Mouse (Mus musculus) spleen, postnatal 4 days (tissue): ENCODE data around the gene Tle3.

Experiments used
- DNase-seq, 2 experiments: peaks; one replicate each; pipeline ENCODE4 v3.0.0; 2022; ENCODE audit warnings: low spot score in 2 of 2

The Tle3 gene

DNA sequence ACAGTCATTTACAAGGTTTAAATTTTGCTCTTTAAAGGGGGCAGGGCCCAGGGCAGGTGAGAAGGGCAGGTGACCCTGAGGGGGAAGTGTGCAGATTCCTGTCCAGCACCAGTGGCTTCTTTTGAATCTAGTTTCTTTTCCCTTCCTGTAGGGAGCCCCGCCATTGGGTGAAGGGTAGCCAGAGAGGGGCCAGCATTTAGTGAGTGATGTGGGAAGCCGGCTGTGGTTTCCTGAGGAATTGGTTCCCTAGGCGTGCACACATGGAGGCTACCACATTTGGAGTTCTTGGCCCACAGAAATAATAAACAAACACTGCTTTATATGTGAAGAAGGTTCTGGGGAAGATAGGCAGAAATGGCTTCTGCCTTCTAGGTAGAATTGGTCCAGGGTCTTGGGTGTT lies 4.5 kb downstream of the Tle3 start:
- no peak for DNase-seq

DNA sequence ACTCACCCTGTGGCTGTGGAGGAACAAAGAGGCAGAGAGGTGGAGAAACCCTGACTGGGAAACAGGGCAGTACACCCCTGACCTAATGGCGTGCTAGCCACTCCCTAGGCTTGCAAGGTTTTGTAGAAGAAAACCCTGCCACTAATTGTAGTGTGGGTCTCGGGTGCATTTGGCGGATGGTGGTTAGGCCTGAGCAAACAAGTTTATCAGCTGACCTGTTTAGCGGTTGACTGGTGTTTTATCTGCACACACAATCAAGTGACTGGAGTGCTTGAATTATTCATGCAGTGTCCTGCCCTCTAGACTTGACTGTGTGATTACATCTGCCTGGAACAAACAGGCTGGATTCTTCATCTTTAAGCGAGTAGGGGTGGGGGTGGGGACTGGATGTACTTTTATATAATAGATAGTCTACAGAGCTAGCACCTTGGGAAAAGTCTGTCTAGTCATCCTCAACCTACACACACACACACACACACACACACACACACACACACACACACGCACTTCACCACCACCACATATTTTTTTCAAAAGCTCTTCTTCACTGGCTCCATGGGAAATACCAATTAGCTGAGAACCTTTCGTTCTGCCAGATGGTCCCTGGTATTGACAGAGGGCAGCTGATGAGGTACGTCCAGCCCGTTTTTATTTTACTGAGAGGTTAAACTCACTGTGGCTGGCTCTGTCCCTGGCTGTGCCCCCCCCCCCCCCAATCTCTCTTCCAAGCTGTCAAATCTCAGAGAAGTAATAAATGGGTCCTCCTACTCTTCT lies 5.7 kb downstream of the Tle3 start:
- DNase-seq: no peak

DNA sequence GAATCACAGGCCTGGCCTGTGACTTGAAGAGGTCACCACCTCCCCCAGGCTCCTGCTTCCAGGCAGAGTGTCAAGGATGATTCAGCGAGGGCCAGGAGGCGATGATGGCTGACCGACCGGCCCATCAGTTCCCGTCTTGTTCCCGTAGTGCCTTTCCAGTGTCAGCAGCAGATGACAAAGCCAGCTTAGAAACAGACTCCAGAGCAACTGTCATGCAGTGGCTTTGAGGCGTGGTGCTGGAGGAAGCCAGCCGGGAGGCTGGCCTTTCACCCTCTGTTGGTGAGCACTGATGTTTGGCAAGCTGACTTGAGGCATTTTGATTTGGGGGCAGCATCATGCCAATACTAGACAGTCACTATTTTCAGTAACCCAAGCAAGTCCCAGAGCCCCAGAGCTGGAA lies 6.3 kb downstream of the Tle3 start:
- DNase-seq: no peak

DNA sequence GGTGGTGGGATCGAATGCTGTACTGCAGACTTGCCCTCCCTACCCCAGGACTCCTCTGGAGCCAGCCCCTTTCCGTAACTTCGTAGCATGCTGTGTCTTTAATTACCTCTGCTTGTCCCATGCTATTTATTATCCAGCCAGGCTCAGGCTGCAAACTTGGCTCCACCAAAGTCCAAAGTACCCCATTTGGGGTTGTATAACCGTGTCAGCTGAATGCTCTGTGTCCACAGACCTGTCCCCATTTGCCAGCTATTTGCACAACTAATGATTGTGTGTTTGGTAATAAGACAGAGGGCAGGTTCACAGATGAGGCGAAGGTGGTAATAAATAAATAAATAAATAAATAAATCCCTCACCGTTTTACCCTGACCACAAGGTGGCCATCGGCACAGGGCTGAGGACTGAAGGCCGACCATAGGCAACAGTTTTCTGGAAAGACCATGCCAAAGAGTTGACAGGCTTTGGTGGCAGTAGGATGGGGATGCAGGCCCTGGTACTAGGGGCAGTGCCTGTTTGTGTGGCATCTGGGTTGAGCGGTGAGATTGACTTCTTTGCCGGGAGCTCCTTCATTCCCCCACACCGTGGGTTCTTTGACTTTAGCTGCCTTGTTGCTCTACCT lies 7.0 kb downstream of the Tle3 start:
- DNase-seq: no peak

DNA sequence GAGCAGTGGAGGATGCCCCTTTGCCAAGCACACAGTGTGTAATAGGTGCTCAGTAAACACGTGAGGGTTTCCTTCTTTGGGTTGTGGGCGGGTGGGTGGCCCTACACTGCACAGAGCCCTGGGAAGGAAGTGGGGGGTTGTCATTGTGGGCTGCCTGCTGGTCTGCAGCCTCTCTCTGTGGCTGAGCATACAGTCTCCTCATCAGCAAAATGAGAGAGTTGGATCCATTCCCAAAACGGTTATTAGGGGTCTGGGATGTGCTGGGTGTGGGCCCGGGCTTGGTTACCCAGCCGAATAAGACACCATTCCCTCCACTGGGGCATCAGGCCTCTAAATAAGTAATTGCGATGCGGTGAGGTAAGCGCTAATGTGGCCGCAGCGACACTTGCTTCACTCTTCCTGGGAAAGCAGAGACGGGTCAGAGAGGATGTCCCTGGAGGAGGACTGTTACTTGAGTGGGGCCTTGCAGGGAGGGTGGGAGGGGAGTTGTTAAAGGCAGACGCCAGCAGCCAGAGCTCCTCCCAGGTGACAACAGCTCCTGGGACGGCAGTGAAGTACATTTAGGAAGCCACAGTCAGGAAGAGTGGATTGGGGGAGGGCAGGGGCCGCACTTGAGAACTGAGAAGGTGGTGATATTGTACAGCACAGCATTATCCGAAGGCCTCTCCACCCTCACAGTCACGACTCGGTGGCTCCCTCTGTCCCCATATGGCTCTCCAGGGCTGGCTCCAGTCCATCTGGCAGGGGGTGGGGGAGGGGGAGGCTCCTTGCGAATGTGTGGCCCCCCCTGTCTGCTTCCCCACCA lies 8.3 kb downstream of the Tle3 start:
- DNase-seq: no peak

DNA sequence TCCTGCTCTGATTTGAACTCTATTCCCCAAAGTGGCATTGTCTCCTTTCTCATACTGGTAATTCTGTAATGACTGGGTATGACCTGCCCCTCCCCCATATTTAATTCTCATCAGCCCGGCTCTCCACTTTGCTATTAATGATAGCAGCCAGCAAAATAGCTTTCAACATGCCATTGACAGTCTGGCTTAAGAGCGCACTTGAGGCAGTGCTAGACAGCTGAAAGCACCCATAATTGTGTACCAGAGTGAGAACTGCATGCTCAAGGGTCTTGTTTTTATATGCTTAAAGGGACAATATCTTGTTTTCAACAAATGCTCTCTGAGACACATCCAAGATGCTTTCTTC lies 8.9 kb downstream of the Tle3 start:
- DNase-seq: no peak

DNA sequence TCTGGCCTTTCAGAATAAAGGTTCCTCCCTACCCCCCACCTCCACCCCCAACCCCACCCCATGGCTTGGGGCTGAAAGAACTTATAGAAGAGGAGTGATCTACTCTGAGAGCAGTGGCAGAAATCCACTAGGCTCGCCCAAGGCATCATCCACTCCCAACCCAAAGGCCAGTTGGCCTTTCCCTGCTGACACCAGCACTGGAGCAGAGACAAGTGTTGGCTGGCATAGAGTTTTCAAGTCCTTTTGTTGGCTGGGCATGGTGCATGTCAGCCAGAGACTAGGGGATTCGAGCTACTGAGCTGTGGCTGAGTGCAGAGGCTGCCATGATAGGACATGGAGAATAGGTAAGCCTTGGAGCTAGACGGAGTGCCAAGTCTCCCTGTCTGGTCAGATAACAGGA lies 9.3 kb downstream of the Tle3 start:
- DNase-seq: no peak

DNA sequence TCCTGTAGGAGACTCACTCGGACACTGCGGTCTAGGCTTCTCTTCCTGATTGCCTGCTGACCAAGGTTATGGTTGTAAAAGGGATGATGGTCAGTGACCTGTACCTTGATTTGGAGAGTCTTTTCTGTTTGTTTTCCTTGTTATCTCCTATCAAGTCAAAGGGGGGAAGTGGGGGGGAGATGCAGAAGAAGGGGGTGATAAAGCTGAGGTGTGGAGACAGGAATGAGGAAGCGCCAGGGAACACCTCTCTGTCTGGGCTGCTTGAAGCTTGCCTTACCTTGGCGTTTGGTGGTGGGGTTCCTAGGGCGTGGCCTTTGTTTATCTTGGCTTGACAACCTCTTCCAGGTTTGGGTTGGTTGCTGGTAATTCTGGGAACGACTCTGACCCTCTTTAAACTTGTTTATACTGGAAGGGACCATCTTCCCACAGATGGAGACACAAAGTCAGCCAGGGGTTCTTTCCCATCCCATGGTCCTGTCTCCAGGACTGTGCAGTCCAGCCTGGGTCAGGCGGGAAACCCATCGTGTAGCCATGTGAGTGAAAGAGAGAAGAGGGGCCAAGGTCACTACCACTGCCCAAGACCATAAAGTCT lies 10.5 kb downstream of the Tle3 start:
- DNase-seq: no peak

DNA sequence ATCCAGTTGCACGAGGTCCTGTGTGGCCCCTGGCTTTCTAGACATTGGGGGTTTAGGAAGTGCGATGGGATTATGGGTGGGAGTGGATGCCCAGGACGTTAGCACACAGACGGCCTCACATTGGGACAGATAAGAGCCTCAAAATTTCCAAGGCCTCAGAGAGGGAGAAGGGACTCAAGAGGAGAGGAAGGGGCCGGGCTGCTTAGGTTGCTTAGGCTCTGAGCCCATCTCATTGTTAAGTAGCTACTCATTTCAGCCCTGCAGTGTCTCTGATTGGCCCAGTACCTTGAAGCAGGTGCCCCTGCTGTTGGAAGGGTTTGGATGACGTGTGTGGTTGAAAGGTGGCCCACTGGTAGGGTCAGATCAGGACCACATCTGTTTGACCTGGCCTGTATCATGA lies 11.9 kb downstream of the Tle3 start:
- no peak for DNase-seq

DNA sequence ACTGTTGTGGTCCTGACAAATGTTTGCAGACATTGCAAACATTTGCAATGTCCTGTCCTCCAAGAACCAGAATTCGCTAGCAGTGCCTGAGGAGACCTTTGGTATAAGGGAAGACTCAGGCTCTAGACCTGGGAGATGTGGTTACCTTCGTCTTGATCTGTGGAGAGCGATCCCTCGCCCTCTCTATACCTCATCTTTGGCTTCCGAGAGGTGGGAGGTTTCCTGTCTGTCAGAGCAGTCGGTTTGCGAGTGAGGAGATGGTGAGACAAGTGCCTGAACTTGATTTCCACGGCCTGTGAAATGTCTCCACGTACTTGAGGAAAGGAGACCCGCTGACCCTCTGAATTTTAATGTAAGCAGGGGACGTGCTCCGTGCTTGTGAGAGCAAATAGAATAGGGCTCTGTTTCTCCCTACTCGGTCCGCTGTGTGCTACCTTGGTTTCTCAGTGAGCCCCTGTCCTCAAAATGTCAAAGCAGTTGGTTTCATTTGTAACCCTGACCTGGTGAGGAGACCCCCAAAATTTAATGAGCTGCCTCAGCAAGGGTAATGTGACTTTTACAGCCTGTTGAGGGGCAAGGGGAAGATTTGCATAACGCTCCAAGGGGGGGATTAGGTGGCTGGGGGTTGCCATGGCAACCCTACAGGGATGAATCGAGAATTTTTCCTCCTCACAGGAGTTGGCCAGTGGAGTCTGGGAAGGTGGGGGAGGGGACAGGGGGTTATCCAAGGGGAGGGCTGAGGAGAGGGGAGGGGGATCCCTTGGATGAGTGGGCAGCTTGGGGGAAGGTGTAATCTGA lies 12.7 kb downstream of the Tle3 start:
- DNase-seq: no peak

DNA sequence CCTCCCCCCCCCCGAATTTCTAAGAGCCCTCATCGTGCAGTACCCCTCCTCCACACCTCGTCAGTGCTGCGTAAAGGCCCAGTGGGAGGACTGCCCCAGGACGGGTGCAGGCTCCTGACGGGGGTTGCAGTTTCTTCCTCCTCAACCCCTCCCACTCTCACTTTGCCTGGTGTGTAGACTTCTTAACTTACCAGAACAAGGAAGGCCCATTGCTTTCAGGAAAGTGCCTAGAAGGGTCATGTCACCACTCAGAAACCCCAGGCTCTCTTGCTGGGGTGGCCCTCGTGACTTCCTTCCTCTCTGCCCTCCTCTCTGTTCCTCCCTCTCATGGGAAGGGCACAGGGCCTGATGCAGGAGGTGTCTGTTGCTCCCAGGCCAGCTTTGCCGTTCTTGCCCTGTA lies 13.6 kb downstream of the Tle3 start:
- DNase-seq: peak in 1 of 2 experiments; percentile 47

DNA sequence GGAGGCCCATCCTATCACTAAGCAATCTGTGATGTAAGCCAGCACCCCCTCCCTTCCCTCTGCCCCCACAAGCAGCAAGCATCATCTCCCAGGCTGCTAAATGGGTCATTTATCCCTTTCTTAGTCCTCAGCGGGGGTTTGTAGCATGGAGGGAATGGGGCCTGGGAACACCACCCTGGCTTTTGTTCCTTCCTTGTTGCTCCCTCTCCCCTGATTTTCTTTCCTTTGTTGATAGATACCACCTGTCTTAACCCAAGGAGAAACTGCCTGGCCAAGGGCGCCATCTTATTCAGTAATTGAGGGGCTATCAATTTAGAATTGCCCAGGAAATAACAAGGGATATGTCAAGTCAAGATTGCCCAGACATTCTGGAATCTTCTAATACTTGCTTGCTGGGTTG lies 14.1 kb downstream of the Tle3 start:
- no peak for DNase-seq

DNA sequence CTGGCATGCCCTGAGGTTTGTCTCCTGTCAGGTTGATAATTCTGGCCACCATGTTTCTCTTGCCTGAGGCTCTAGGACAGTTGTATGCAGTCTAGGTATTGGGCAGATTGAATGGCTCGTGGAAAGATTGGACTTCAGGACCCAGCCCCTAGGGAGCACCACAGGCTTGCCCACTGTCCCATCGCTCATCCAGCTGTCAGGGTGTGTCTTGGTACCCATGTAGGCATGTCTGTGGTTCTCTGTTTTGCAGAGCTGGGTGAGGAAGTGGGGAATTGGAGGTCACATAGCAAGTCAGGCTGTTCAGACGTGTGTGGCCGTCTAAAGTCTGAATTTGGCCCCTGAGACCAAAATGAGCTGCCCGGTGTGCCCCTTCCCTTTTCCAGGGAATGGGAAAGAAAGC lies 15.6 kb downstream of the Tle3 start:
- DNase-seq: no peak

DNA sequence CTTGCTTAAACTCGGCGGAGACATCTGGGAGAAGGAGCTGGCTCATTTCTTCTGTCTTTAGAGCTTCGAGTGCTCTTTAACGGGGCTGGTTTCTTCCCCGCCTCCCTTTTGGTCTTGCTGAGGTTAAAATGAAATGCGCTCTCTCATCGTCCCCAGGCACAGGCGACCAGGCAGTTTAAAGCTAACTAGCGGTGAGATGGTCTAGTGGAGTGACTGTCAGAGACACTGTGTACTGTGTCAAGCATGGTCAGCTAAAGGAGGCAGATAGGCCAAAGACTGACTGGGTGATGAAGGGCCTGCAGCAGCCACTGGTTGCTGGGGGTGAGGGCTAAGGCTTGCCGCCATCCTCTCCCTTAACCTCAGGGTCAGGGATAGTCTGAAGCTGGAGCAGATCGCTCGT lies 16.0 kb downstream of the Tle3 start:
- DNase-seq: no peak

DNA sequence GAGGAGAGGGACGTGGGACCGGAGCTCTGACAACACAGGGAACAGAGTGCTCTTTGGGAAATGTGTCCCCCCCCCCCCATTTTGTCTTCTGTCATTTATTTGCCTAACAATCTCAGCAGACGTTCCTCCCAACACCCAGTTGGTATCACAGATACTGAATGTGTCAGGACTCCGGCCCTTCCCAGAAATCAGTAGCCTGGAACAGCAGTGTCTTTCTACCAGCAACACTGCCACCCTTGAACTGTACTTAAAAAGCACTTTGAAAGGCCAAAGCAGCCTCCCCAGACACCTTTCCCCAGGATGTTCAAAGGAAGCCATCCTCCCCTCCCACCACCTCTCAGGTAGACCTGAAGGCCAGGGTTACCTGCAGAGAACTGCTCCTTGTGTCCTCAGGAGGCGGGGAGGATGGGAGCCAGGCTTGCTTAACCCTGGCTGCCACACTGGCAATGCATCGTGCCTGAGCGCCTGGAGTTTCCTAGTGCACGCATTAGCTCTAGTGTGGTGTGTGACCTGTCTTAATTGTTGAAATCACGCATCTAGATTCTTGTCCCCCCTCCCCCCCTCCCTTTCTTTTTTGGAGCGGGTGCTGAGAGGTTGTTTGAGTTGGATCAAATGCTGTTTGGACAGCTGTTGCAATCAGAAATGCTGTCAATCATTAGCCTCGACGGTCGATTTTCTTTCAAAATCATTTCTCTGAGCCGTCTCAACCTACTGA lies 16.7 kb downstream of the Tle3 start:
- DNase-seq: no peak

DNA sequence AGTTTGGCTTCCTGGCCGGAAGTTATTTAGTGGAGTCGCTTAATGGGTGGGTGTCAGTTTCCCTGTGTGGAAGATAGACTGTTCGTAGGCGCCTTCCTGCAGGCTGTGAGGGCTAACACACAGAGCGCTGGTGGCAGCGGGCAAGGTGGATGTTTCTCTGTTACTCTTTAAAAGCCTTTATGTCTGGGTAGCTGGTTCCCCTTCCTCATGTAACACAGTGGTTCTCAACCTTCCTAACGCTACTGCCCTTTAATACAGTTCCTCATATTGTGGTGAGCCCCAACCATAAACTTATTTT lies 17.2 kb downstream of the Tle3 start:
- no peak for DNase-seq

DNA sequence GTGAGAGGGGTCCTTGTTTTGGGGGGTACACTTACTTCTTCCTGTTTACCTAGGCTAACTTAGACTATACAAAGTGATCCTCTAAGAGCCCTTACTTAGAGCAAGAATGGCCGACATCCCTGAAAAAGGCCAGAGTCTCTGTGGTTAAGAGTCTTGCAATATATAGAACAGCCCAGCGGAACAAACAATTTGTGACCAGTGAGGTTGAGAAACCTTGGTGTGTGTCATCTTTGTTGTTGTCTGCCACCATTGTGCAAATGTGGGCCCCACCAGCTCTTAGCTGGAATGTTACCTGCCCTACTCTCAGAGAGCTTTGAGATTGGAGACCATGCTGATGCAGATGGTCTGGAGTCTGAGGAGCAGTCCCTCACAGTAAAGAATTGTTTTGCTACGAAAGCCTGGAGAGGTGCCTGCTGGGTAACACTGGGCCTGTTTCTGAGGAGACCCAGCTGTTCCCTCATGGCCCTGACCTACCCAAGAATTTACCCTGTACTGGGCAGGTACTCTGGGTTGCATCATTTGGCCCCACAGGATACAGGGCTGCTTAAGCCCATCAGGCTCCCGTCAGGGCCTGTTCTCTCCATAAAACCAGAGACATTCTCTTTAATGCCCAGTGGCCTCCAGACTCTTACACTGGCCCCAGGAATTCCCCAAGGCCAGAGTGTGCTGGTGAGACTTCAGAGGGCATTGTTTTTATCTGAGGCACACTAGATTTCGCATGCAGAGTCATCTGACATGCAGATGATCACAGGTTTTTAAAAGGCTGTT lies 19.6 kb downstream of the Tle3 start:
- DNase-seq: no peak

DNA sequence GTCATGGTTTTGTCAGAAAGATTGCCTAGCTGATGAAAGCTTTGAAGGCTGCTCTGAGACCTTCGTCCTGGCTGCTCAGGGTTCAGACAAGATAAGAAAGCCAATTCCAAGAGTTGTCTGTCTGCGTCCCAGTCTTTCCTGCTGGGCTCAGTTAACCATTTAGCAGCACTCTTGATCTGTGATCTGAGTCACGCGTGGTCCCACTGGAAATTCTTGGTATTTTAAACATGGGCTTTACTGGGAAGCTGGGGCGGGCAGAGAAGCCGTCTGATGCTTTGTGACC lies 20.1 kb downstream of the Tle3 start:
- no peak for DNase-seq

DNA sequence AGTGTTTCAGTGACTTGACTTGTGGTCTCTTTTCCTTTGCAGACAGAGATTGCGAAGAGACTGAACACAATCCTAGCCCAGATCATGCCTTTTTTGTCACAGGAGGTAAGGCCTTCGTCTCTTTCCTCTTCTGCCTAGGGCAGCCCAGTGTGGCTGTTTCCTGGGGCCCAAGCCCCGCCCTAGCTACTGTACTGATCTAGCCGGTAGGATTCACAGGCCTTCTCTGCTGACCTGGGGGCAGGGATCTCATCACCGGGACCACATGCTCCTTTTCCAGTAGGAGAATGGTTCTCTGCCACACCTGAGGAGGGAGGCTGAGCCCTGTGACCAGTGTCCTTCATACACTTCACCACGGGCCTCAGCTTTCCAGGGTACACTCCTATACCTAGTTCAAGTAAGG lies 21.0 kb downstream of the Tle3 start:
- DNase-seq: no peak

DNA sequence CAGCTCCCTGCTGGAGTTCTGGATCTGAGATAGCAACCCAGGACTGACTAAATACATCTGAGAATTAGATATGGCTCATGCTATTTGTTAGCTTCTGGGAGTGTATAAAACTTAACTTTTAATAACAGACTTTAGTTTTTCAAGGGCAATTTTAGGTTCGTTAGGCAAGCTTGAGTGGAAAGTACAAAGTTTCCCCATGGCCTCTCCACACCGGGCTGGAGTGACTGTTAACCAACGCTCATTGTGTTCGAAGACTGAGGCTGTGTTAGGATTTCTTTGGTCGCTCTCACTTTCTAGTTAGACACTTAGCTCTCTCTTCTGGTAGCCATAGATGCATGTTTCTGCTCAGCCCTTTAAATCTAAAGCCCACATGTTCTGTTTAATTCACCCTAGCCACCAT lies 21.7 kb downstream of the Tle3 start:
- DNase-seq: no peak

DNA sequence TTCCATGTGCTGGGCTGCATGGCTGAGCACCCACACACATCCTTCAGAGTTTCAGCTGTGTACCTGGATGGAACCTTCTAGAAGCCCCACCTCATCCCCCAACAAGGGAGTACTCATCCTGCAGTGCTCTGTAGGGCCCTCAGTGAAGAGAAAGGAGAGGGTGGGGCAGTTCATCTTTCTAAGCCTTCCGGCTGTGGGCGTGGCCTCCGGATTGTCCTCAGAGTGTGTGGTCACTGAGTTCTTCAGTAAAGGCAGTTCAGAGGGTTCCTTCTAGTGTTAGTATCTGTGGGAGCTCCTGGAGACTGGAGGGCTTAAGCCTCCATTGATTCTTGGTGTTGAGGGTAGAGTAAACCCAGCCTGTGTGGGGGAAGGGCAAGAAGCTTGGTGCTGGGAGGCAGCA lies 22.9 kb downstream of the Tle3 start:
- DNase-seq: no peak
